Mouse (Mus musculus): ENCODE results near the gene Bbs10. TPM values are rescaled to one million over a fixed set of nuclear protein-coding genes. Genes with fewer than 3 reads are reported as not detected.

Gene Bbs10
- polyA plus RNA-seq, 1 experiment from 2014 or later: 3.6 TPM

DNA sequence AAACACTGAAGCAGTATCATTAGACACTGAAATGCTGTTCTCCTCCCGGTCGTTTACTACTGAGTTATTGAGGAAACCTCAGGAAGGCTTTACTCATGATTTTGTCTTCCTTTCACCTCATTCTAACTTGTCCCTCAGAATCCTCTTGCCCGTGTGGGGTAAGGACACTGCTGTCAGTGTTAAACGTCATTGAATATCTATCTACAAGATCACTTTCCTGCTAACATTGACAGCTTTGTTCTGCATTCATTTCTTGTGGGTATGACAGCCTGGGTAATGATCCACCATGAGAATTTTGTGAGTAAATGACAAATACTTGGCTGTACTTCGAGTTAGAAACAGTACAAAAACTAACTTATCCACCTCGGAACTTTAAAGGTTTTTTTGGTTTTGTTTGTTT lies 848 bp upstream of the Bbs10 start:
- no peak overlapping the region for H3K27ac ChIP-seq (ENCODE audit: poor library complexity, severe bottlenecking)
- H3K36me3 ChIP-seq: peaks cover 5% of the 10 kb centered on the region
- WGBS: 34% methylated on average over 6 of the region's 6 CpGs
- peaks cover 3% of the 10 kb centered on the region; the same call in 1 of the 2 replicates for H3K4me1 ChIP-seq (replicated peaks)
- H3K9me3 ChIP-seq (replicated peaks): no peaks in the 10 kb centered on the region
- H3K4me2 ChIP-seq: peak overlapping the region; percentile 77
- H3K4me3 ChIP-seq: peak overlapping the region; percentile 95
- H3K27me3 ChIP-seq (replicated peaks): no peaks in the 10 kb centered on the region
- no peak for ATAC-seq (ENCODE audit: insufficient number of reproducible peaks, low FRiP score)
- no peak overlapping the region for H3K9ac ChIP-seq

DNA sequence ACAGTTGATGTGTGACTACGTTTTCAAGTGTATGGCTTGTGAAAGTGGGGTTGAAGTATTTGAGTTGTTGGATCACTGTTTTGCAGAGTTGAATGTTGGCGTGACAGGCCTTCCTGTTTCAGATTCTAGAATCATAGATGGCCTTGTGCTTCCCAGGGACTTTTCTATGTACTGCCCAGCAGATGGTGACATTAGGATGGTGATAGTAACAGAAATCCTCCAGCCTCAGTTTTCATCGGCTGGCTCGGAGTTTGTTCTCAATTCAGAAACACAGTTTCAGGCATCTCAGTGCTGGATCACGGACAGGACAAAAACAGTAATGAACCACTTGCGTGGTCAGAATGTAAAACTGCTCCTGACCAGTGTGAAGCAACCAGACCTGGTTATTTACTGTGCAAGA lies 1.1 kb downstream of the Bbs10 start:
- H3K27ac ChIP-seq (ENCODE audit: poor library complexity, severe bottlenecking): no peak overlapping the region
- no peak overlapping the region for H3K9ac ChIP-seq
- H3K9me3 ChIP-seq (replicated peaks): no peaks in the 10 kb centered on the region
- H3K4me2 ChIP-seq: no peak overlapping the region
- peaks cover 3% of the 10 kb centered on the region; the same call in 1 of the 2 replicates for H3K4me1 ChIP-seq (replicated peaks)
- no peak for ATAC-seq (ENCODE audit: insufficient number of reproducible peaks, low FRiP score)
- H3K27me3 ChIP-seq (replicated peaks): no peaks in the 10 kb centered on the region
- H3K36me3 ChIP-seq: no peaks in the 10 kb centered on the region
- 67% methylated on average over 6 of the region's 6 CpGs for WGBS
- no peak overlapping the region for H3K4me3 ChIP-seq

DNA sequence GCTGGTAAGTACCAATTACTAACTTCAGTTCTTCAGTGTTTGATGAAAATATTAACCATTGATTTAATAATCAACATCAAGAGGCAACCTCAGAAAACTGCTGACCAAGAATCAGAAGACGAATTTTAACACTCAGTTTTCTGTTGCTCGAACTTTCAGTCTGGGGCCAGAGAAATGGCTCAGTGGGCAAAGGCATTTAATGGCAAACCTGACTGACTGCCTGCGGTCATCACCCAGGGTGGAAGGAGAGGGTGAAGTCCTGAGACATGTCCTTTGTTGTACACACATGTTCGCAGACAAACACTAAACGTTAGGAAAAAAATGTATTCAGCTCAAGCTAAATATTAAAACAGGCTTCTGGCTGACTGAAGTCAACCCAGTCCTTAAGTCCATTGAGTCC lies 2.6 kb downstream of the Bbs10 start:
- Histone ChIP-seq H3K4me3 (no peak overlapping the region), H3K9ac (no peak overlapping the region), H3K4me2 (no peak overlapping the region), H3K27me3 (replicated peaks) (no peaks in the 10 kb centered on the region), H3K27ac (ENCODE audit: poor library complexity, severe bottlenecking) (no peak overlapping the region), H3K4me1 (replicated peaks) (peaks cover 3% of the 10 kb centered on the region; the same call in 1 of the 2 replicates), H3K9me3 (replicated peaks) (no peaks in the 10 kb centered on the region), H3K36me3 (no peaks in the 10 kb centered on the region)
- 87% methylated on average over 5 of the region's 5 CpGs for WGBS
- no peak for ATAC-seq (ENCODE audit: insufficient number of reproducible peaks, low FRiP score)

DNA sequence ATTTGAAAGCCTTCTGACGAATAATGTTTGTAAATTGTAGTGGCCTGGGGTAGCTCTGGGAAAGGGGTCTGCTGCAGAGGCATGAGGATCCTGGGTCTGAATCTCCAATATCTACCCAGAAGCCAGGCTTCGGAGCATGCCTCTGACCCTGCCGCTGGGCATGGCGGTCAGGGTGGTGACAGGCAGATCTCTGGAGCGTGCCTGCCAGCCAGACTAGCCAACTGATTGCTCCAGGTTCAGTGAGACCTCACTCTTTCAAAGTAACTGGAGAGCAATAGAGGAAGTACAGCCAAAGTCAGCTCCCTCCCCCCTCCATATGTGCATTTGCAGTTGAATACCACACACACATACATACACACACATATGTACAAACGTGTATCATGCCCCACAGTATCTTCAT lies 4.0 kb downstream of the Bbs10 start:
- ATAC-seq (ENCODE audit: insufficient number of reproducible peaks, low FRiP score): no peak
- Histone ChIP-seq H3K36me3 (no peaks in the 10 kb centered on the region), H3K4me3 (no peak overlapping the region), H3K4me2 (no peak overlapping the region), H3K27ac (ENCODE audit: poor library complexity, severe bottlenecking) (no peak overlapping the region), H3K9ac (no peak overlapping the region), H3K4me1 (replicated peaks) (peaks cover 3% of the 10 kb centered on the region; the same call in 1 of the 2 replicates), H3K9me3 (replicated peaks) (no peaks in the 10 kb centered on the region), H3K27me3 (replicated peaks) (no peaks in the 10 kb centered on the region)
- WGBS: 82% methylated on average over 6 of the region's 6 CpGs

DNA sequence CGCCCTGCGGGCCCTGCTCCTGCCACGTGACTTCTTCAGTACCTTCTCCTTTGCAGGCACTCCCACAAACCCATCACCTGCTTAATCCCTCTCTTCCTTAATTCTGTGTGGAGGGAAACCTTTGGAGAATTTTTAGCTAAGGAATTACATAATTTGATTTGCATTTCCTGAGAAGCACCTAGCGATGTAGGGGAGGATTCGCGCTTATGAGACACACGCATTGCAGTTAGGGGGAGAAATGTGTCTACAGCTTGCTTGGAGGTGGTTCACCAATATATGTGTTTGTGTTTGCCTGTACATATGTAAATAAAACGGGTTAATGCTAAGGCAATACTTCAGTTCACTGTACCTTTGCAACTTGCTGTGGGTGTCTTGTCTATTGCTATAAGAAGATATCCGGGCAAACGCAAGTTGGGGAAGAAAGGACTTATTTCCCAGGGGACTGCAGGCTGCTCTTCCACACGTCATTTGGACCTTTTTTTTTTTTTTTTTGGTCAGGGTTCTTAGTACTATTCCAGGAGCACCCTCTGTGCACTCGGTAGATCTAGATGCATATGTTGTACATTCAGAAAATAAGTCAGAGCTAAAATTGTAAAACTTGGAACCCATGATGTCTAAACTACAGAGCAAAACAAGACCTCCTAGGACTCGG lies 10.5 kb downstream of the Bbs10 start:
- no peak overlapping the region for H3K9ac ChIP-seq
- no peaks in the 10 kb centered on the region for H3K9me3 ChIP-seq (replicated peaks)
- H3K27me3 ChIP-seq (replicated peaks): no peaks in the 10 kb centered on the region
- no peak overlapping the region for H3K4me2 ChIP-seq
- 84% methylated on average over 13 of the region's 13 CpGs for WGBS
- no peak overlapping the region for H3K27ac ChIP-seq (ENCODE audit: poor library complexity, severe bottlenecking)
- no peak overlapping the region for H3K4me3 ChIP-seq
- peaks cover 8% of the 10 kb centered on the region for H3K4me1 ChIP-seq (replicated peaks)
- no peak for ATAC-seq (ENCODE audit: insufficient number of reproducible peaks, low FRiP score)
- H3K36me3 ChIP-seq: no peaks in the 10 kb centered on the region

DNA sequence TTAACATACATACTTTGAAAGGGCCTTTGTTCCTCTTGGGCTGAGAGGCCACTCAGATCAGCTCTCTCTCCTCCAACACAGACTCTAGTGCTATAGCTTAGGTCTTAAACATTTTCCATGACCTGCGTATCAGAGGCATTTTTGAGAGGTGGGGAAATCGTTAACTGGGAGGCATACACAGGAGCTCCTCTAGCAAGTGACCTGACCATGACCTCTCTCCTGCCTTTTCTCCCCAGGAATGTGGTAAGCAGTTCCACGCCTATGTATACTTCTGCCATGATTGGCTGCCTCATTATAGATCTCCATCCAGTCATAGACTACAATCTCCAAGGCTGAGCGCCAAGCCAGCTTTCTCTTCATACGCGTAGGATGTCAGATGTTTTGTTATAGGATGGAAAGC lies 14.8 kb downstream of the Bbs10 start:
- no peak overlapping the region for H3K4me3 ChIP-seq
- ATAC-seq (ENCODE audit: insufficient number of reproducible peaks, low FRiP score): no peak
- H3K36me3 ChIP-seq: no peaks in the 10 kb centered on the region
- H3K27ac ChIP-seq (ENCODE audit: poor library complexity, severe bottlenecking): no peak overlapping the region
- peaks cover 8% of the 10 kb centered on the region for H3K4me1 ChIP-seq (replicated peaks)
- no peak overlapping the region for H3K4me2 ChIP-seq
- no peaks in the 10 kb centered on the region for H3K27me3 ChIP-seq (replicated peaks)
- H3K9me3 ChIP-seq (replicated peaks): no peaks in the 10 kb centered on the region
- WGBS: 55% methylated on average over 6 of the region's 6 CpGs
- H3K9ac ChIP-seq: no peak overlapping the region

DNA sequence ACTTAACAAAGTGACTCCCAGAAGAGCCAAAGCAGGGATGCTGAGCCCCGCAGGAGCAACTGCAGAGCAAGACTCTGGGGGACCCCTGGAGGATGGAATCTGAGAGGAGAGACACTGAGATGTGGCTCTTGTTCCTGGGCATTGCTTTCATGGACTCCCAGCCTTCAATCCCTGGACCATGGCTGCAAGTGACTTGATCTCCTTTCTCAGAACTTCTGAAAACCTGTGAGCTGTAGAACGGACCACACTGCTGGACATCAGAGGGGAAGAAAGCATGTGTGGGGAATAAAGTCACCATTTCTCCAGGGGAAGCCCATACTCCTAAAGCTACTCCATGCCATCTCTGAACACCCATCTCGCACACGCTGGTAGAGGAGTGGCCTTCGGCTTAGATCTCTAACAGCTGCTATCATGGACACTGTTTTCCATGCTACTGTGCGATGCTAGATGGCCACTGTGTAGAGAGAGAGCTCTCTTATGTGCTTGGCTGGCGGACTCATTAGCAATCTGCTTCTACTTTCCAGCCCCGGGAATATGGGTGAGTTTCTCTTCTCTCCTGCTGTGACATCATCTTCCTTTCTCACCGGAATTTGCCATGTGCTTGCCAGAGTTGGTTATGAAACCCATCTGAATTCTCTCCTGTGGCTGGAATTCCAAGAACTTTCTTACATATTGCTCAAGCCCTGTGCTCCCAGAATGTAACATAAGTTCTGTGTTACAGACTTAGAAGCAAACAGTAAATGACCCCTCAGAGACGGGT lies 16.3 kb downstream of the Bbs10 start:
- Histone ChIP-seq H3K4me2 (no peak overlapping the region), H3K9ac (no peak overlapping the region), H3K9me3 (replicated peaks) (no peaks in the 10 kb centered on the region), H3K27me3 (replicated peaks) (no peaks in the 10 kb centered on the region), H3K27ac (ENCODE audit: poor library complexity, severe bottlenecking) (no peak overlapping the region), H3K4me3 (no peak overlapping the region), H3K36me3 (no peaks in the 10 kb centered on the region), H3K4me1 (replicated peaks) (peaks cover 8% of the 10 kb centered on the region)
- WGBS: 74% methylated on average over 10 of the region's 10 CpGs
- ATAC-seq (ENCODE audit: insufficient number of reproducible peaks, low FRiP score): no peak

DNA sequence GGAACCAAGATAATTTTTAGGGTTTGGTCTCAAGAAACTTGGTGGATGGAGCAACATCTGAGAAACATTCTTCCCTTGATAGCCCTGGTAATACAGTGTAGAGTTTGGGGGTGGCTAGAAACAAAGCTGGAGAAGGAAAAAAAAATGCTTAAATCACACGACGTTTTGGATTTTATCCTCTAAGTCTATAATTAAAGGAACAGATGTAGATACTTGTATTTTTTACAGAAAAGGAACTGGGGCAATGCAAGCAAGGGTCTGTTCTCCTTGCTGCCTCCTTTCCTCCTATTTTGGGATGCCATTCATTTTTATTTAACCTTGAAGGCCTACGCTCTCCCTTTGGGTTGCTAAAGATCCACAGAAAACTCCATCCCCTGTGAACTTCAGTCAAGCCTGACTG lies 17.5 kb downstream of the Bbs10 start:
- Histone ChIP-seq H3K4me1 (replicated peaks) (peaks cover 8% of the 10 kb centered on the region), H3K27me3 (replicated peaks) (no peaks in the 10 kb centered on the region), H3K4me2 (no peak overlapping the region), H3K9ac (no peak overlapping the region), H3K27ac (ENCODE audit: poor library complexity, severe bottlenecking) (no peak overlapping the region), H3K36me3 (no peaks in the 10 kb centered on the region), H3K9me3 (replicated peaks) (peaks cover 3% of the 10 kb centered on the region; the same call in 1 of the 2 replicates), H3K4me3 (no peak overlapping the region)
- ATAC-seq (ENCODE audit: insufficient number of reproducible peaks, low FRiP score): no peak
- WGBS: 81% methylated on average over 3 of the region's 3 CpGs

DNA sequence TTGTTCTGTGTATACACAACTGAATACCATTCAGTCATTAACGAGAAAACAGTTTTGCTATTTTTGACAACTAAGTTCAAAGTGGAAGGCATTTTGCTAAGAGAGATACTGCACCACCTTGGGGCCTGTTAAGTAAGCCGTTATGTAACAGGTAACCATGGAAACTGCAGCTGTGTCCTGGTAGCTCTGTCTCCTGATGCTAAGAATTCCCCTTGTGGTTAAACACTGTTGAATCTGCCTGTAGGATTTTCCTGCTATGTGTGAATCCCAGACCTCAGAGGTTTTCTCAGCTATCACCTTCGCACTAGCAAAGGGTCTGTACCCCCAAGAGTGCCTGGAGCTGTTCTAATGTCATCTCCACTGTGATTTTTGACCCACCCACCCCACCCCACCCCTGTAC lies 19.5 kb downstream of the Bbs10 start:
- Histone ChIP-seq H3K4me1 (replicated peaks) (peaks cover 6% of the 10 kb centered on the region), H3K4me3 (no peak overlapping the region), H3K9ac (no peak overlapping the region), H3K27me3 (replicated peaks) (no peaks in the 10 kb centered on the region), H3K27ac (ENCODE audit: poor library complexity, severe bottlenecking) (no peak overlapping the region), H3K36me3 (no peaks in the 10 kb centered on the region), H3K4me2 (no peak overlapping the region), H3K9me3 (replicated peaks) (peaks cover 3% of the 10 kb centered on the region; the same call in 1 of the 2 replicates)
- WGBS: 74% methylated on average over 3 of the region's 3 CpGs
- ATAC-seq (ENCODE audit: insufficient number of reproducible peaks, low FRiP score): no peak

DNA sequence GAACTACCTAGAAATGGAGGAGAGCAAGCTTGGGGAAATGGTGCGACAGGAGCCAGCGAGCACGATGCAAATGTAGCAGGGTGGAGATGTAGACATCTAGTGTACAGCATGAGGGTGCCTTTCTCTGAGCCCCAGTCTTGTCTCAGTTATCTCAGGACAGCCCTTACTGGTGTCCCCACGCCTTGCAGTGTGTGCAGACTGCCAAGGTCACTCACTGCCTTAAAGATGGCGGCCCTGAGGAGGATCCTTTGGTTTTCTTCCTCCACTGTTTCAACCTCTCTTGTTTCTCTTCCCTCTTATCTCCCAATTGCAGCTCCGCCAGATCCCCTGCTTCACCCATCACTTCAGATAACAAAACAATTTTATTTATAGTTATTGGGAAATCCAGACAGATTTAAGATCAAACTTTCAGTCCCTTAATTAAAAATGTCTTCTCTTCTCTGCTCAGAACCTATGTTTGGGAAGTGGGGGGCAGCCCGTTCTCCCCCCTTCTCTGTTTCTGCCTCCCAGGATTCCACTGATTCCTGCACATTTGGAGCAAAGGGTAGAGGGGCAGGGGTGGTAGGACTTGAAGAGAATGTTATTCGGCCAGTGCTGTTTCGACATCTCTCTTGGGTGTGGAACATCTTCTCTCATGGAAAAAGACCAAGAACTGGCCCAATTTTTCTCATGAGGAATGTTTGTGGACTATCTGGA lies 20.5 kb downstream of the Bbs10 start:
- peaks cover 3% of the 10 kb centered on the region; the same call in 1 of the 2 replicates for H3K9me3 ChIP-seq (replicated peaks)
- H3K9ac ChIP-seq: no peak overlapping the region
- 71% methylated on average over 9 of the region's 9 CpGs for WGBS
- no peaks in the 10 kb centered on the region for H3K4me1 ChIP-seq (replicated peaks)
- no peak overlapping the region for H3K4me3 ChIP-seq
- no peaks in the 10 kb centered on the region for H3K36me3 ChIP-seq
- H3K27ac ChIP-seq (ENCODE audit: poor library complexity, severe bottlenecking): no peak overlapping the region
- no peak overlapping the region for H3K4me2 ChIP-seq
- no peak for ATAC-seq (ENCODE audit: insufficient number of reproducible peaks, low FRiP score)
- H3K27me3 ChIP-seq (replicated peaks): no peaks in the 10 kb centered on the region

DNA sequence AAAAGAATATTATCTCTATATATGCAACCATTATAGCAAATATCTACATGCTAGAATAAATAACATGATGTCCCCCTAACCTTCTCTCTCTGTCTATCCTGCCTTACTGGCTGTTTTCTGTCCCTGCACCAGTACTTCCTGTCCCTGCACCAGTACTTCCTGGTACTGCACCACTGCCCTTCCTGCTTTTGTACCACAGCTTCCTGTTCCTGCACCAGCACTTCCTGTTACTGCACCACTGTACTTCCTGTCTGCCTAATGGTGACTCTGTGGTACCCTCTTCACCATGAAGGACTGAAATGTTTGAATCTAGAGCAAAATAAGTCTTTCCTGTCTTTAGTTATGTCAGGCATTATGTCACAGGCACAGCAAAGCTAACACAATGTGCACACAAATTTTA lies 22.1 kb downstream of the Bbs10 start:
- H3K9me3 ChIP-seq (replicated peaks): peaks cover 3% of the 10 kb centered on the region; the same call in 1 of the 2 replicates
- ATAC-seq (ENCODE audit: insufficient number of reproducible peaks, low FRiP score): no peak
- H3K27me3 ChIP-seq (replicated peaks): no peaks in the 10 kb centered on the region
- H3K36me3 ChIP-seq: no peaks in the 10 kb centered on the region
- no peaks in the 10 kb centered on the region for H3K4me1 ChIP-seq (replicated peaks)
- no peak overlapping the region for H3K4me3 ChIP-seq
- H3K9ac ChIP-seq: no peak overlapping the region
- H3K4me2 ChIP-seq: no peak overlapping the region
- H3K27ac ChIP-seq (ENCODE audit: poor library complexity, severe bottlenecking): no peak overlapping the region

Measured in heart, embryonic 12.5 days (tissue).